Mouse (Mus musculus) CH12.LX (cell line): ENCODE results near the gene Snrpg. TPM values are rescaled to one million over a fixed set of nuclear protein-coding genes. Genes with fewer than 3 reads are reported as not detected.

ENCODE experiments used
- DNase-seq: peaks from one replicate; pipeline ENCODE4 v3.0.0-alpha.2; 2013; ENCODE audit errors: extremely low read depth
- H3K27ac ChIP-seq: 2 replicates; pipeline ENCODE4 v1.5.1; 2012; ENCODE audit warnings: low read depth, mild to moderate bottlenecking, control low read depth, moderate library complexity; ENCODE audit not compliant: insufficient read depth
- H3K27me3 ChIP-seq: replicated peaks from 2 replicates; pipeline ENCODE3; 2012; ENCODE audit warnings: inconsistent platforms
- H3K36me3 ChIP-seq, 2 experiments: replicated peaks in 1 of 2; 2 replicates each; pipeline versions ENCODE3 to v1.6.1; 2012; ENCODE audit warnings: inconsistent platforms in 1 of 2, low read length in 1 of 2, mild to moderate bottlenecking in 1 of 2, mixed read lengths in 1 of 2, moderate library complexity in 1 of 2; ENCODE audit not compliant: control insufficient read depth in 1 of 2, insufficient read depth in 1 of 2
- H3K4me1 ChIP-seq, 2 experiments: 2 replicates each; pipeline ENCODE4 v1.6.1; 2012; ENCODE audit warnings: inconsistent platforms in 1 of 2, moderate library complexity in 1 of 2; ENCODE audit not compliant: insufficient read depth in 2 of 2, control insufficient read depth in 1 of 2
- H3K4me2 ChIP-seq: 2 replicates; pipeline ENCODE4 v1.6.1; 2012; ENCODE audit warnings: low read depth, mild to moderate bottlenecking, control low read depth; ENCODE audit not compliant: poor library complexity, insufficient read depth, severe bottlenecking
- H3K4me3 ChIP-seq, 3 experiments: fragments of 150-350 bp in 1 of 3; sonication (generic) in 1 of 3; replicated peaks in 1 of 3; 2 replicates each; pipeline versions ENCODE3 to v1.5.1; 2011 to 2012; ENCODE audit warnings: low read depth in 2 of 3, low read length in 2 of 3, mild to moderate bottlenecking in 2 of 3, moderate library complexity in 2 of 3, control low read depth in 1 of 3, improper control_type of control experiment in 1 of 3, inconsistent platforms in 1 of 3, mixed read lengths in 1 of 3; ENCODE audit not compliant: poor library complexity in 1 of 3
- H3K79me2 ChIP-seq: replicated peaks from 2 replicates; pipeline ENCODE4 v1.6.1; 2012; ENCODE audit warnings: mild to moderate bottlenecking, moderate library complexity; ENCODE audit not compliant: control insufficient read depth, poor library complexity, insufficient read depth, severe bottlenecking; ENCODE audit errors: extremely low read depth
- H3K9ac ChIP-seq: 2 replicates; pipeline ENCODE4 v1.6.1; 2012; ENCODE audit warnings: low read depth, mild to moderate bottlenecking, control low read depth, moderate library complexity; ENCODE audit not compliant: insufficient read depth
- H3K9me3 ChIP-seq: replicated peaks from 2 replicates; pipeline ENCODE3; 2012; ENCODE audit warnings: low read length, inconsistent platforms, mixed read lengths
- CHD1 ChIP-seq: IDR thresholded peaks from 2 replicates; pipeline ENCODE4 v1.6.1; 2012; ENCODE audit warnings: low read depth, low read length, improper control_type of control experiment, inconsistent platforms
- CTCF ChIP-seq, 2 experiments: IDR thresholded peaks in 1 of 2; conservative IDR thresholded peaks in 1 of 2; 2 replicates each; pipeline ENCODE4 v1.5.1; 2011 to 2012; ENCODE audit warnings: low read depth in 2 of 2, low read length in 2 of 2, improper control_type of control experiment in 1 of 2, inconsistent platforms in 1 of 2, mild to moderate bottlenecking in 1 of 2, moderate library complexity in 1 of 2
- ELF1 ChIP-seq: IDR thresholded peaks from 2 replicates; pipeline ENCODE4 v1.6.1; 2014; ENCODE audit warnings: low read depth, mild to moderate bottlenecking, inconsistent platforms, low read length, improper control_type of control experiment
- EP300 ChIP-seq: IDR thresholded peaks from 2 replicates; pipeline ENCODE4 v1.6.1; 2011; ENCODE audit warnings: low read length, improper control_type of control experiment
- HCFC1 ChIP-seq: IDR thresholded peaks from 2 replicates; pipeline ENCODE4 v1.6.1; 2012; ENCODE audit warnings: low read depth, mild to moderate bottlenecking, inconsistent platforms, low read length, improper control_type of control experiment
- JUN ChIP-seq: IDR thresholded peaks from 2 replicates; pipeline ENCODE4 v1.6.1; 2011; ENCODE audit warnings: low read depth, mild to moderate bottlenecking, low read length, improper control_type of control experiment, moderate library complexity; ENCODE audit not compliant: insufficient read depth
- KAT2A ChIP-seq: IDR thresholded peaks from 2 replicates; pipeline ENCODE4 v1.6.1; 2012; ENCODE audit warnings: low read length, improper control_type of control experiment, inconsistent platforms; ENCODE audit not compliant: insufficient replicate concordance
- MAFK ChIP-seq: IDR thresholded peaks from 2 replicates; pipeline ENCODE4 v1.6.1; 2011; ENCODE audit warnings: low read length, improper control_type of control experiment; ENCODE audit not compliant: insufficient replicate concordance
- MAX ChIP-seq: IDR thresholded peaks from 2 replicates; pipeline ENCODE4 v1.6.1; 2011; ENCODE audit warnings: low read length, improper control_type of control experiment
- MAZ ChIP-seq: IDR thresholded peaks from 2 replicates; pipeline ENCODE4 v1.6.1; 2012; ENCODE audit warnings: low read depth, mild to moderate bottlenecking, inconsistent platforms, low read length, improper control_type of control experiment, moderate library complexity
- MEF2A ChIP-seq: IDR thresholded peaks from 2 replicates; pipeline ENCODE4 v1.6.1; 2014; ENCODE audit warnings: low read depth, mild to moderate bottlenecking, inconsistent platforms, low read length, improper control_type of control experiment, borderline replicate concordance
- MXI1 ChIP-seq: IDR thresholded peaks from 2 replicates; pipeline ENCODE4 v1.6.1; 2011; ENCODE audit warnings: mild to moderate bottlenecking, low read depth, low read length, improper control_type of control experiment
- NRF1 ChIP-seq: IDR thresholded peaks from 2 replicates; pipeline ENCODE4 v1.6.1; 2014; ENCODE audit warnings: low read depth, mild to moderate bottlenecking, inconsistent platforms, low read length, improper control_type of control experiment, moderate library complexity
- POLR2AphosphoS2 ChIP-seq: IDR thresholded peaks from 2 replicates; pipeline ENCODE4 v1.6.1; 2011; ENCODE audit warnings: low read depth, low read length, improper control_type of control experiment
- SMC3 ChIP-seq: IDR thresholded peaks from 2 replicates; pipeline ENCODE4 v1.6.1; 2011; ENCODE audit warnings: low read depth, low read length, improper control_type of control experiment
- TCF12 ChIP-seq: IDR thresholded peaks from 2 replicates; pipeline ENCODE4 v1.6.1; 2014; ENCODE audit warnings: low read depth, mild to moderate bottlenecking, inconsistent platforms, low read length, improper control_type of control experiment
- UBTF ChIP-seq: IDR thresholded peaks from 2 replicates; pipeline ENCODE4 v1.6.1; 2012; ENCODE audit warnings: low read depth, mild to moderate bottlenecking, inconsistent platforms, low read length, improper control_type of control experiment, moderate library complexity
- USF1 ChIP-seq: IDR thresholded peaks from 2 replicates; pipeline ENCODE4 v1.6.1; 2014; ENCODE audit warnings: low read depth, mild to moderate bottlenecking, inconsistent platforms, low read length, improper control_type of control experiment
- ZKSCAN1 ChIP-seq: IDR thresholded peaks from 2 replicates; pipeline ENCODE4 v1.6.1; 2012; ENCODE audit warnings: low read depth, inconsistent platforms, low read length, improper control_type of control experiment, borderline replicate concordance
- dilution Hi-C: fragments of 300-500 bp; cut with MboI; formaldehyde crosslinking; loops from 2 replicates; pipeline ENCODE4 v1.14.3; 2020; ENCODE audit warnings: low sequenced_read_pairs; ENCODE audit not compliant: extremely low pct_unique_long_range_greater_than_20kb, extremely low pct_ligation_motif_present
- in situ Hi-C: fragments of 300-500 bp; cut with MboI; formaldehyde crosslinking; loops from 3 replicates; pipeline ENCODE4 v1.14.3; 2019; ENCODE audit warnings: low sequenced_read_pairs, low pct_ligation_motif_present, low pct_unique_long_range_greater_than_20kb, mixed read lengths
- polyA plus RNA-seq: library from polyadenylated mRNA; unstranded; fragments of >175 nt; gene quantifications from 2 replicates; pipeline ENCODE4 v1.2.1, GENCODE M21; 2012; ENCODE audit warnings: low read depth; ENCODE audit not compliant: insufficient read length
- total RNA-seq, 2 experiments: library from RNA; depleted of rRNA; stranded (reverse); fragments of 300-350 nt in 1 of 2; fragments of >200 nt in 1 of 2; gene quantifications; 2 replicates each; pipeline ENCODE4 v1.2.3; 2012 to 2014

Gene Snrpg
- total and polyA plus RNA-seq, 3 experiments = 146 to 462 (median 446) TPM

DNA sequence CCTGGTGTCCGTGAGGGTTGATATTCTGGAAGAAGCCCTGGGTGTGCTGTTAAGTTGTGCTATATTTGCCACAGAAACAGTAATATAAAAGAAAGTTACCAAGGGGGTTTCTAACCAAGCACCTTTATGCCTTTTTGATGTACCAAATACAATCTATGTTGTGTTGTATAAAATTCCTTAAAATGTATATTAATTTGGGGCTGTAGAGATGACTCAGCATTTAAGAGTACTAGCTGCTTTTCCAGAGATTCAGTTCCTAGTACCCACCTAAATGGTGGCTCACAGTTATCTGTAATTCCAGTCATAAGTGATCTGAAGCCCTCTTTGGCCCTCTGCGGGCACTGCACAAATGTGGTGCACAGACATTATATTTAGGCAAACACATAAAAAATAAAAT is 4.3 kb upstream of the Snrpg start:
- dilution Hi-C loops = no loop called here
- Histone ChIP-seq H3K9ac (peak overlapping the region; percentile 88; the same call in 1 of the 2 replicates), H3K4me1 (peaks cover 5 to 23% of the 10 kb centered on the region in 2 experiments), H3K27me3 (peaks cover 19% of the 10 kb centered on the region), H3K36me3 (peaks cover 9 to 25% of the 10 kb centered on the region in 2 experiments), H3K4me3 (peak overlapping the region; percentile 54 to 92 (median 90)), H3K27ac (peak overlapping the region; percentile 21), H3K9me3 (peaks cover under 1% of the 10 kb centered on the region), H3K4me2 (peak overlapping the region; percentile 89), H3K79me2 (peaks cover 23% of the 10 kb centered on the region)
- in situ Hi-C loops = loop anchor here (5.0 to 25.0 kb wide), 2 partner anchors 35 to 355 kb away; partner anchors contain the start of genes Figla and Tia1
- TF ChIP-seq MAFK (peak; percentile 74; the same call in 1 of the 2 replicates), POLR2AphosphoS2 (no peak), CTCF (conservative IDR thresholded peaks at IDR 0.05 in 1 of 2, IDR thresholded peaks at IDR 0.05 in 1 of 2; ENCODE audit: low read depth in 2 of 2, low read length in 2 of 2) (no peak), SMC3 (no peak)
- DNase-seq = no peak

DNA sequence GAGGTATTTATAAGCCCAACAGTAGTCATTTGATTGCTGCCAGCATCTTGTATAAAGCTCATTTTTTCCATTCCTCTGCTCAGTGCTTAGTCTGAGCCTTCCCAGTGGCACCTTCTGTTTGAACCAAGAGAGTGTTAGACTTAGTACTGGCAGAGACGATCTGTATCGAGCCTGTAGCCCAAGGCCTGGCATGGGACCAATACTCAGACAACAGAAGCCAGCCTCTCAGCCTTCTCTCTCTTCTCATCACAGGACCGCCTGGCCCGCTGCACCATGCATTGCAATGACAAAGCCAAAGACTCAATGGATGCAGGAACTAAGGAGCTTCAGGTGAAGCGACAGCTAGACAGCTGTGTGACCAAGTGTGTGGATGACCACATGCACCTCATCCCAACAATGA is 2.6 kb upstream of the Snrpg start:
- Histone ChIP-seq H3K4me3 (no peak overlapping the region), H3K79me2 (peaks cover 39% of the 10 kb centered on the region), H3K9me3 (no peaks in the 10 kb centered on the region), H3K4me1 (peaks cover 6 to 36% of the 10 kb centered on the region in 2 experiments), H3K9ac (no peak overlapping the region), H3K27me3 (peaks cover 9% of the 10 kb centered on the region), H3K4me2 (no peak overlapping the region), H3K27ac (no peak overlapping the region), H3K36me3 (peaks cover 9 to 29% of the 10 kb centered on the region in 2 experiments)
- no peak for TF ChIP-seq EP300
- no peak for TF ChIP-seq ELF1
- TF ChIP-seq JUN = no peak
- no peak for TF ChIP-seq MXI1
- TF ChIP-seq MAX = no peak
- TF ChIP-seq CHD1 = no peak
- TF ChIP-seq USF1 = no peak
- no peak for TF ChIP-seq MAFK
- TF ChIP-seq ZKSCAN1 = no peak
- TF ChIP-seq KAT2A = no peak
- TF ChIP-seq CTCF (conservative IDR thresholded peaks at IDR 0.05 in 1 of 2, IDR thresholded peaks at IDR 0.05 in 1 of 2; ENCODE audit: low read depth in 2 of 2, low read length in 2 of 2) = no peak
- TF ChIP-seq MEF2A = no peak
- TF ChIP-seq UBTF = no peak
- no peak for TF ChIP-seq TCF12
- TF ChIP-seq POLR2AphosphoS2 = no peak
- no peak for TF ChIP-seq HCFC1
- TF ChIP-seq MAZ = no peak
- no peak for TF ChIP-seq NRF1
- in situ Hi-C loops = loop anchor here (5.0 to 25.0 kb wide), 2 partner anchors 34 to 356 kb away; partner anchors contain the start of genes Figla and Tia1
- no peak for DNase-seq
- dilution Hi-C loops = no loop called here
